Mouse (Mus musculus): ENCODE measurements around the gene 0610030E20Rik. TPM values are rescaled to one million over a fixed set of nuclear protein-coding genes. Genes with fewer than 3 reads are reported as not detected.
A peak's percentile ranks its signal among the peaks of the same experiment; 100 is the strongest.

0610030E20Rik gene
- polyA plus RNA-seq, 1 experiment from 2014 or later, result 19.6 TPM

DNA sequence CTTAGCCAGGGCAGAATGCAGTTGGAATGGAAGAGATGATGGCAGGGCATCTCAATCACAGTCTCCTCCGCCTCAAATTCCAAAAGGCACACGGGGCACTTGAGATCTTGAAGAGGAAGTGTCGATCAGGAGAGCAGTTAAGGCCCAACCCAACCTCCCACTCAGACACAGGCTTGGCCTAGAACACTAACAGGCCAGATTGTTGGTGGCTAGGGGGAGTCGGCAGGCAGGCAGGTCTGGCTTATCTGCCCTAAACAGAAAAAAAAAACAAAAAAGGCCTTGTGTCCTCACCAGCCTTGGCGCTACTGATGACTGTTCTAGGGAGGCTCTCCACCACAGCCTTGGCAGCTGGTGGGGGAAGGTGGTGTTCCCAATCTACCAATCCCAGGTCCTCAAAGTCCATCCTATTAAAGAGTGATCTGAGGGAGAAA lies 14.0 kb downstream of the 0610030E20Rik start:
- Histone ChIP-seq H3K9ac (ENCODE audit: low read depth, low read length) (peak overlapping the region; percentile 75), H3K9me3 (ENCODE audit: control insufficient read depth, low read length) (no peaks in the 10 kb centered on the region), H3K4me3 (ENCODE audit: low read depth, low read length) (peak overlapping the region; percentile 70), H3K4me1 (ENCODE audit: control insufficient read depth, insufficient read depth, low read length) (peaks cover 13% of the 10 kb centered on the region), H3K4me2 (ENCODE audit: low read depth, low read length) (peak overlapping the region; percentile 75), H3K36me3 (ENCODE audit: control insufficient read depth, insufficient read depth, low read length) (peaks cover 29% of the 10 kb centered on the region; the same call in 1 of the 2 replicates), H3K27me3 (replicated peaks; ENCODE audit: control insufficient read depth, insufficient read depth, low read length) (no peaks in the 10 kb centered on the region), H3K27ac (replicated peaks; ENCODE audit: low read depth, low read length) (no peak overlapping the region)
- WGBS, result 58% methylated on average over 5 of the region's 5 CpGs
- no peak for ATAC-seq (ENCODE audit: low read depth)
- DNase-seq (ENCODE audit: low spot score), result no peak

DNA sequence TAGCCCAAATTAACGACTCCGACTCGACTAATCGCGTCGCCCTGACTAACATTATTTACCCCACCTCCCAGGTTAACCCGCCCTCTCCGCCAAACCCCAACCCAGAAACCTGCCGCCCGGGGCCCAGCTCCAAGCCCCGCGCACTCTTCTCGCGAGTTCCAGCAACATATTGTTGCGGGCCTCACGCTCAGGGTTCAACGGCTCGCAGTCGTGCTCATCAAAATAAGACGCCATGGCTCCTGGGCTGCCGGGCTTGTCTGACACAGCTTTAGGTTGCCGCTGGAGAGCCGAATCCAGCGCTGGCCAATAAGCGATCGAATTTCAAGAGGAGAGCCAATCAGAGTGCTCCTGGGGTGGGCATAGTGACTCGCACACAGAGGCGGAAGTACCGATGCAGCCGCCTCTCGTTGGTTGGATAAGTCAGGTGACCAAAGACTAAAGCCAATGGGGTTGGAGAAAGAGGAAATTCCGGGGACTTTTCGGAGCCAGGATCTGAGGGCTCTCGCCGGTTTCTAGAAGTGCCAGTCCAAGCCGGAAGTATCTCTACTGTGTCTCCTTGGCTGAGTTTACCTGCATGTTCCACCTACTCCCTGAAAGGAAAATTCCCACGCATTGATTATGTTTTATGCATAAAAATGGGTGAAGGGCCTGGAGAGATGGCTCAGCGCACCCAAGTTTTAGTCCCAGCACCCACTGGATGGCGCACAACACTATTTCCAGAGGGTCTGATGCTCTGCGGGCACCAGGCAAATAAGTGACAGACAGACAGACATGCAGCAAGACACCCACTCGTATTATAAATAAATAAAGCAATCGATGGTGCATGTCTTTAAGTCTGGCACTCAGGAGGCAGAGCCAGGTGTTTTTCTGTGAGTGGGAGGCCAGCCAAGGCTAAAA lies 15.3 kb downstream of the 0610030E20Rik start:
- Histone ChIP-seq H3K27me3 (replicated peaks; ENCODE audit: control insufficient read depth, insufficient read depth, low read length) (no peaks in the 10 kb centered on the region), H3K36me3 (ENCODE audit: control insufficient read depth, insufficient read depth, low read length) (peaks cover 29% of the 10 kb centered on the region; the same call in 1 of the 2 replicates), H3K9me3 (ENCODE audit: control insufficient read depth, low read length) (no peaks in the 10 kb centered on the region), H3K9ac (ENCODE audit: low read depth, low read length) (peak overlapping the region; percentile 75), H3K4me1 (ENCODE audit: control insufficient read depth, insufficient read depth, low read length) (peaks cover 9% of the 10 kb centered on the region), H3K4me3 (ENCODE audit: low read depth, low read length) (peak overlapping the region; percentile 70), H3K4me2 (ENCODE audit: low read depth, low read length) (peak overlapping the region; percentile 75), H3K27ac (replicated peaks; ENCODE audit: low read depth, low read length) (peak overlapping the region; percentile 77)
- DNase-seq (ENCODE audit: low spot score) (peak; percentile 100), ATAC-seq (ENCODE audit: low read depth) (peak; percentile 100)
- 1% methylated on average over 42 of the region's 42 CpGs for WGBS

DNA sequence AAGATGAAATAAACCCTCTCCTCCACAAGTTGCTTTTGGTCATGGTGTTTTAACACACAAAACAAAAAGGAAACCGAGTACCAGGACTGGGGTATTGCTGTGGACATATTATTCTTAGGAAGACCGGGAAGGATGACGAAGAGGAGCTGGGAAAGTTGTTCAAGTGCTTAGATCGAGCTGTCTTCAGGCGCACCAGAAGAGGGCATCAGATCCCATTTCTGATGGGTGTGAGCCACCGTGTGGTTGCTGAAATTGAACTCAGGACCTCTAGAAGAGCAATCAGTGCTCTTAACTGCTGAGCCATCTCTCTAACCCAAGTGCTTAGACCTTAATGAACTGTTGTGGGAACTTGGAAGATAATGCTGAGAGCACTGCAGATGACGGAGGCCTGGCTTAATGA lies 16.9 kb downstream of the 0610030E20Rik start:
- Histone ChIP-seq H3K9ac (ENCODE audit: low read depth, low read length) (0 out of 2 replicates have a peak overlapping the region, but pooled peaks have one; percentile 6), H3K4me1 (ENCODE audit: control insufficient read depth, insufficient read depth, low read length) (peaks cover 9% of the 10 kb centered on the region), H3K4me3 (ENCODE audit: low read depth, low read length) (no peak overlapping the region), H3K4me2 (ENCODE audit: low read depth, low read length) (no peak overlapping the region), H3K36me3 (ENCODE audit: control insufficient read depth, insufficient read depth, low read length) (peaks cover 17% of the 10 kb centered on the region; the same call in 1 of the 2 replicates), H3K27ac (replicated peaks; ENCODE audit: low read depth, low read length) (no peak overlapping the region), H3K9me3 (ENCODE audit: control insufficient read depth, low read length) (no peaks in the 10 kb centered on the region), H3K27me3 (replicated peaks; ENCODE audit: control insufficient read depth, insufficient read depth, low read length) (no peaks in the 10 kb centered on the region)
- DNase-seq (ENCODE audit: low spot score) (no peak), ATAC-seq (ENCODE audit: low read depth) (no peak)
- 49% methylated on average over 7 of the region's 7 CpGs for WGBS

DNA sequence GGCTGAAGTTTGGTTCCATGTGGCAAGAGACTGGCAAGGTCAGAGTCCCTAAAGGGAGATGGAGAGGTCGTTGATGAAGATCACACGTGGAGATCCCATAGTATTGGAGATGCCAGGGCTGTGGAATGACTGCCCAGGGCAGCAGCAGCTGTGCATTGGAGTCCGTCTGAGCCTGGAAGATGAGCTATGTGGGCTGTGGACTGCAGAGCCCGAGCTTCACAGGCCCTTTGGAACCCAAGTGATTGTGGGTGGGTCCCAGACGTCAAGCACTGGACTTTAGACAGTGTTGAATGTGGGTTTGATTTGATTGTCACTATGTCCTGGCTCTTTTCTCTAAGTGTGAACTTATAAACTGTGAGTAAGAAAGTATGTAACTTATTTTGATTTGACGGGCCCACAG lies 17.9 kb downstream of the 0610030E20Rik start:
- Histone ChIP-seq H3K9ac (ENCODE audit: low read depth, low read length) (no peak overlapping the region), H3K27ac (replicated peaks; ENCODE audit: low read depth, low read length) (no peak overlapping the region), H3K4me1 (ENCODE audit: control insufficient read depth, insufficient read depth, low read length) (peaks cover 9% of the 10 kb centered on the region), H3K4me2 (ENCODE audit: low read depth, low read length) (no peak overlapping the region), H3K27me3 (replicated peaks; ENCODE audit: control insufficient read depth, insufficient read depth, low read length) (no peaks in the 10 kb centered on the region), H3K4me3 (ENCODE audit: low read depth, low read length) (no peak overlapping the region), H3K36me3 (ENCODE audit: control insufficient read depth, insufficient read depth, low read length) (peaks cover 7% of the 10 kb centered on the region; the same call in 1 of the 2 replicates), H3K9me3 (ENCODE audit: control insufficient read depth, low read length) (no peaks in the 10 kb centered on the region)
- DNase-seq (ENCODE audit: low spot score), result no peak
- ATAC-seq (ENCODE audit: low read depth), result no peak
- 74% methylated on average over 6 of the region's 6 CpGs for WGBS

DNA sequence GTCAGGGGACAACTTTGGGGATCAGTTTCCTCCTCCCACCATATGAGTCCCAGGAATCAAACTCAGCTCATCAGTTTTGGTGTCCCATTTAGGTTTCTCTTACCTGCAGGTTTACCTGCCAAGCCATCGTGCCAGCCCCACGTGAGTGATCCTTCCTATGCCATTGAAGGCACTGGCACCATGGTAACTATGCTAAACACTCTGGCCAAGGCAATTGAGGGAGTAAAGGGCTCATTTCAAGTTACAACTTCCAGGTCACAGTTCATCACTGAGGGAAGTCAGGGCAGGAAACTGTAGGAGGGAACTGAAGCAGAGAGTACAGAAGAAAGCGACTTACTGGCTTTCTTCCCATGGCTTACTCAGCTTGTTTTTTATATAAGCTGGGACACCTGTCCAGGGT lies 19.2 kb downstream of the 0610030E20Rik start:
- Histone ChIP-seq H3K36me3 (ENCODE audit: control insufficient read depth, insufficient read depth, low read length) (no peaks in the 10 kb centered on the region), H3K4me2 (ENCODE audit: low read depth, low read length) (no peak overlapping the region), H3K9ac (ENCODE audit: low read depth, low read length) (no peak overlapping the region), H3K9me3 (ENCODE audit: control insufficient read depth, low read length) (no peaks in the 10 kb centered on the region), H3K27me3 (replicated peaks; ENCODE audit: control insufficient read depth, insufficient read depth, low read length) (no peaks in the 10 kb centered on the region), H3K4me1 (ENCODE audit: control insufficient read depth, insufficient read depth, low read length) (peaks cover 10% of the 10 kb centered on the region), H3K4me3 (ENCODE audit: low read depth, low read length) (no peak overlapping the region), H3K27ac (replicated peaks; ENCODE audit: low read depth, low read length) (no peak overlapping the region)
- ATAC-seq (ENCODE audit: low read depth) (no peak), DNase-seq (ENCODE audit: low spot score) (no peak)
- 66% methylated on average over 3 of the region's 3 CpGs for WGBS

DNA sequence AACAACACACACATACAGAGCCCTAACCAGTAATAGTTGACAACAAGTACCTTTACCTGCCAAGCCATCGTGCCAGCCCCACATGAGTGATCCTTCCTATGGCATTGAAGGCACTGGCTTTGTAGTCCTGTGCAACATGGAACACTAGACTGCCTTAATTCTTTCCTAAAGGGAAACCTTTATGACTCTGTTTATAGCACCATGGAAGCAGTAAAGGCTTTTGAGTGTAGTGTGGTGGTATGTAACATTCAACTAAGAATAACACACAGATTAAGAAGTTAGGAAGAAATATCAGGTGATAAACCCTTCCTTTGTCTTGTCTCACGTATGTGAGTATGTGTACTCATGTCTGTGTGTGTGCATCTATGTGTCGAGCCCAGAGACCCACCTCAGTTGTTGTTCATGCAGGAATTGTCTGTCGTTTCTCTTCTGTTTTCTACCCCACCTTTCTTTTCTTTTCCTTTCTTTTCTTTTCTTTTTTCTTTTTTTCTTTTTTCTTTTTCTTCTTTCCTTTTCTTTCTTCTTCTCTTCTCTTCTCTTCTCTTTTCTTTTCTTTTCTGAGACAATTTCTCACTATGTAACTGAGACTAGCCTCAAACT lies 19.8 kb downstream of the 0610030E20Rik start, which contains the start of gene Rnf181:
TSS of gene Rnf181 (minus strand) at position 113 of the 600 bp plus-strand sequence.
- ATAC-seq (ENCODE audit: low read depth), result no peak
- Histone ChIP-seq H3K9ac (ENCODE audit: low read depth, low read length) (no peak within 1 kb of the TSS), H3K27me3 (replicated peaks; ENCODE audit: control insufficient read depth, insufficient read depth, low read length) (no peaks in the 10 kb centered on the region), H3K4me2 (ENCODE audit: low read depth, low read length) (no peak within 1 kb of the TSS), H3K9me3 (ENCODE audit: control insufficient read depth, low read length) (no peaks in the 10 kb centered on the region), H3K4me1 (ENCODE audit: control insufficient read depth, insufficient read depth, low read length) (peaks cover 6% of the 10 kb centered on the region; the same call in 1 of the 2 replicates), H3K36me3 (ENCODE audit: control insufficient read depth, insufficient read depth, low read length) (no peaks in the 10 kb centered on the region), H3K4me3 (ENCODE audit: low read depth, low read length) (no peak within 1 kb of the TSS), H3K27ac (replicated peaks; ENCODE audit: low read depth, low read length) (no peak within 1 kb of the TSS)
- no peak for DNase-seq (ENCODE audit: low spot score)
- 69% methylated on average over 4 of the region's 4 CpGs for WGBS

DNA sequence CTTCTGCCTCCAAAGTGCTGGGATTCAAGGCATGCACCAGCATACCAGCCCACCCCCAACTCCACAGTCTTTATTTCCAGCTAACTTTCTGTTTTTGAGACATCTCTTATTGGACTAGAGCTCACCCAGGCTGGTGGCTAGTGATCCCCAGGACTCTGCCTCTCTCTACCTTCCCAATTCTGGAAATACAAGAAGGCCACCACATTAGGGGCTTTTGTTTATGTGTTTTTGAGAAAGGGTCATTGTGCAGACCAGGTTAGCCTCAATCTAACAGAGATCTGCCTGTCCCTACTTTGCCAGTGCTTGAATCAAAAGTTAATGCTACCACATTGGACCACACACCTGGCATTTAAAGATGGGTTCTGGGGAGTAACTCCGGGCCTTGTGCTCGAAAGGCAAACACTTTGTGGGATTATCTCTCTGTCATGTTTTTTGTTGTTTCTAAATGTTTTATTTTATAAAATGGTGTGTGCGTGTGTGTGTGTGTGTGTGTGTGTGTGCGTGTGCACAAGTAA lies 20.4 kb downstream of the 0610030E20Rik start:
- Histone ChIP-seq H3K4me1 (ENCODE audit: control insufficient read depth, insufficient read depth, low read length) (peaks cover 6% of the 10 kb centered on the region; the same call in 1 of the 2 replicates), H3K27ac (replicated peaks; ENCODE audit: low read depth, low read length) (no peak overlapping the region), H3K27me3 (replicated peaks; ENCODE audit: control insufficient read depth, insufficient read depth, low read length) (no peaks in the 10 kb centered on the region), H3K4me3 (ENCODE audit: low read depth, low read length) (no peak overlapping the region), H3K9ac (ENCODE audit: low read depth, low read length) (no peak overlapping the region), H3K36me3 (ENCODE audit: control insufficient read depth, insufficient read depth, low read length) (no peaks in the 10 kb centered on the region), H3K4me2 (ENCODE audit: low read depth, low read length) (no peak overlapping the region), H3K9me3 (ENCODE audit: control insufficient read depth, low read length) (no peaks in the 10 kb centered on the region)
- 81% methylated on average over 4 of the region's 4 CpGs for WGBS
- no peak for ATAC-seq (ENCODE audit: low read depth)
- DNase-seq (ENCODE audit: low spot score), result no peak

DNA sequence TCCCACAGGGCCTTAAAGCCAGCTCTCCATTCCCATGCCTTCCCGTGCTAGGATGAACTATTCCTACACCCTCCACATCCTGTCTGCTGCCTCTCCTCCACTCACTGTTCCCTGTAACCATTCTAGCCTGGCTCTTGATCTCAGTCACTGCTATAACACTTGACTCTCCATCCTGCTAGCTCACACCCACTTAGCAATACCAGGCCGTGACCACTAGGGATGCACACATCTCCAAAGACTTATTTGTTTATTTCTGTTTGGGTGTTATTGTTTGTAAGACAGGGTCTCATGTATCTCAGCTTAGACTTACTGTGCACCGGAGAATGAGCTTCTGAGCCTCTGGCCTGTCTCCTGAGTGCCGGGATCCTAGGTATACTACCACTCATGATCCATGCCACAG lies 22.4 kb downstream of the 0610030E20Rik start:
- Histone ChIP-seq H3K36me3 (ENCODE audit: control insufficient read depth, insufficient read depth, low read length) (no peaks in the 10 kb centered on the region), H3K4me3 (ENCODE audit: low read depth, low read length) (no peak overlapping the region), H3K4me2 (ENCODE audit: low read depth, low read length) (no peak overlapping the region), H3K4me1 (ENCODE audit: control insufficient read depth, insufficient read depth, low read length) (peaks cover 6% of the 10 kb centered on the region; the same call in 1 of the 2 replicates), H3K9me3 (ENCODE audit: control insufficient read depth, low read length) (no peaks in the 10 kb centered on the region), H3K27ac (replicated peaks; ENCODE audit: low read depth, low read length) (no peak overlapping the region), H3K27me3 (replicated peaks; ENCODE audit: control insufficient read depth, insufficient read depth, low read length) (no peaks in the 10 kb centered on the region), H3K9ac (ENCODE audit: low read depth, low read length) (no peak overlapping the region)
- DNase-seq (ENCODE audit: low spot score), result no peak
- no peak for ATAC-seq (ENCODE audit: low read depth)
- 85% methylated on average over 4 of the region's 4 CpGs for WGBS
